Mouse (Mus musculus) 3134 (cell line): ENCODE measurements around the gene Gm10644.
A peak's percentile ranks its signal among the peaks of the same experiment; 100 is the strongest.

Experiments used
- DNase-seq: peaks from one replicate; pipeline ENCODE4 v3.0.0-alpha.2; 2011; ENCODE audit warnings: low spot score; ENCODE audit not compliant: insufficient read length; ENCODE audit errors: extremely low read depth

The Gm10644 gene

GRCm38 (mm10) chr8:83981533-83981932, 26.5 kb upstream of the Gm10644 start:
- no peak for DNase-seq

- no peak for DNase-seq
Measured at GRCm38 (mm10) chr8:83980845-83981244, 25.8 kb upstream of the Gm10644 start.

- no peak for DNase-seq
Measured at GRCm38 (mm10) chr8:83980250-83980649, 25.2 kb upstream of the Gm10644 start.

- DNase-seq: no peak
Measured at GRCm38 (mm10) chr8:83978200-83978599, 23.2 kb upstream of the Gm10644 start.

GRCm38 (mm10) chr8:83977646-83978045, 22.6 kb upstream of the Gm10644 start:
- DNase-seq: no peak

- no peak for DNase-seq
Measured at GRCm38 (mm10) chr8:83976779-83977350, 21.9 kb upstream of the Gm10644 start.

- no peak for DNase-seq
Measured at GRCm38 (mm10) chr8:83976101-83976630, 21.2 kb upstream of the Gm10644 start.

- no peak for DNase-seq
Measured at GRCm38 (mm10) chr8:83974521-83974920, 19.5 kb upstream of the Gm10644 start.

GRCm38 (mm10) chr8:83973161-83974031, 18.4 kb upstream of the Gm10644 start:
- peak; percentile 43 for DNase-seq

GRCm38 (mm10) chr8:83972150-83973120, 17.4 kb upstream of the Gm10644 start, which contains the start of gene Prkaca:
Gene Prkaca, plus strand, starts transcription at chr8:83972993.
- DNase-seq: peak; percentile 98

GRCm38 (mm10) chr8:83971661-83972060, 16.7 kb upstream of the Gm10644 start:
- no peak for DNase-seq

- no peak for DNase-seq
Measured at GRCm38 (mm10) chr8:83971121-83971520, 16.1 kb upstream of the Gm10644 start.

GRCm38 (mm10) chr8:83967701-83968100, 12.7 kb upstream of the Gm10644 start:
- DNase-seq: no peak

- DNase-seq: no peak
Measured at GRCm38 (mm10) chr8:83964015-83964765, 9.2 kb upstream of the Gm10644 start.

GRCm38 (mm10) chr8:83956789-83957188, 1.8 kb upstream of the Gm10644 start:
- peak; percentile 26 for DNase-seq

GRCm38 (mm10) chr8:83955958-83956218, 883 bp upstream of the Gm10644 start:
- DNase-seq: no peak

- DNase-seq: no peak
Measured at GRCm38 (mm10) chr8:83954749-83955105, 278 bp downstream of the Gm10644 start.

- no peak for DNase-seq
Measured at GRCm38 (mm10) chr8:83945540-83945939, 9.5 kb downstream of the Gm10644 start.

- DNase-seq: no peak
Measured at GRCm38 (mm10) chr8:83942446-83942845, 12.6 kb downstream of the Gm10644 start.

GRCm38 (mm10) chr8:83941066-83941677, 13.8 kb downstream of the Gm10644 start:
- no peak for DNase-seq
